Mouse (Mus musculus): ENCODE data around the gene Lactb. TPM values are rescaled to one million over a fixed set of nuclear protein-coding genes. Genes with fewer than 3 reads are reported as not detected.

Gene Lactb
- total RNA-seq, 4 experiments from 2014 or later = 15.8 to 19.2 (median 17.8) TPM

- DNase-seq = no peak
Measured at GRCm38 (mm10) chr9:66978468-66978867, 3.2 kb upstream of the Lactb start.

GRCm38 (mm10) chr9:66977982-66978381 lies 2.7 kb upstream of the Lactb start:
- no peak for DNase-seq

GRCm38 (mm10) chr9:66977121-66977520 lies 1.8 kb upstream of the Lactb start:
- DNase-seq = no peak

GRCm38 (mm10) chr9:66974721-66975225 lies 511 bp downstream of the Lactb start:
- DNase-seq = peak; percentile 62

GRCm38 (mm10) chr9:66971116-66971515 lies 4.2 kb downstream of the Lactb start:
- no peak for DNase-seq

GRCm38 (mm10) chr9:66967492-66967891 lies 7.8 kb downstream of the Lactb start:
- no peak for DNase-seq

GRCm38 (mm10) chr9:66961478-66961877 lies 13.8 kb downstream of the Lactb start:
- no peak for DNase-seq

- no peak for DNase-seq
Measured at GRCm38 (mm10) chr9:66957451-66957850, 17.8 kb downstream of the Lactb start.

- DNase-seq = no peak
Measured at GRCm38 (mm10) chr9:66952886-66953285, 22.4 kb downstream of the Lactb start.

GRCm38 (mm10) chr9:66952321-66952720 lies 23.0 kb downstream of the Lactb start:
- no peak for DNase-seq

GRCm38 (mm10) chr9:66948536-66948935 lies 26.7 kb downstream of the Lactb start:
- no peak for DNase-seq

- DNase-seq = peak; percentile 92
Measured at GRCm38 (mm10) chr9:66945647-66946641, 29.3 kb downstream of the Lactb start, which contains the start of gene Rps27l. Gene Rps27l (plus strand): TSS chr9:66946086.

- no peak for DNase-seq
Measured at GRCm38 (mm10) chr9:66945161-66945560, 30.1 kb downstream of the Lactb start.

GRCm38 (mm10) chr9:66938836-66939235 lies 36.4 kb downstream of the Lactb start:
- DNase-seq = no peak

- no peak for DNase-seq
Measured at GRCm38 (mm10) chr9:66937507-66937906, 37.8 kb downstream of the Lactb start.

GRCm38 (mm10) chr9:66933869-66934808 lies 41.1 kb downstream of the Lactb start:
- DNase-seq = no peak

GRCm38 (mm10) chr9:66930351-66930750 lies 44.9 kb downstream of the Lactb start:
- no peak for DNase-seq

GRCm38 (mm10) chr9:66927696-66928402 lies 47.4 kb downstream of the Lactb start:
- DNase-seq = no peak

- no peak for DNase-seq
Measured at GRCm38 (mm10) chr9:66925853-66926252, 49.4 kb downstream of the Lactb start.

- DNase-seq = no peak
Measured at GRCm38 (mm10) chr9:66922076-66922475, 53.2 kb downstream of the Lactb start.

GRCm38 (mm10) chr9:66920488-66921279 lies 54.6 kb downstream of the Lactb start:
- DNase-seq = no peak
